Mouse (Mus musculus) liver, embryonic 11.5 days (tissue): Measurements from ENCODE around the gene Ints13. TPM values are rescaled to one million over a fixed set of nuclear protein-coding genes. Genes with fewer than 3 reads are reported as not detected.

ENCODE experiments used
- ATAC-seq: fragments of 200-750 bp; cut with Nextera tagmentation; replicated peaks from 2 replicates; pipeline ENCODE4 v1.8.0; 2017; ENCODE audit warnings: moderate number of reproducible peaks, mild to moderate bottlenecking, moderate TSS enrichment, moderate library complexity; ENCODE audit not compliant: low FRiP score
- DNase-seq: peaks from one replicate; pipeline ENCODE4 v3.0.0-alpha.2; 2017; ENCODE audit warnings: low spot score
- H3K27ac ChIP-seq: fragments of 300-500 bp; sonication (generic); 2 replicates; pipeline ENCODE4 v1.5.1; 2014; ENCODE audit warnings: mild to moderate bottlenecking, low read depth, low read length, control low read depth
- H3K27me3 ChIP-seq: fragments of 300-500 bp; sonication (generic); replicated peaks from 2 replicates; pipeline ENCODE4 v1.6.1; 2014; ENCODE audit warnings: low read length, mixed read lengths; ENCODE audit not compliant: control insufficient read depth, insufficient read depth
- H3K36me3 ChIP-seq: fragments of 300-500 bp; sonication (generic); 2 replicates; pipeline ENCODE4 v1.6.1; 2014; ENCODE audit warnings: mild to moderate bottlenecking, low read length, moderate library complexity, mixed read lengths; ENCODE audit not compliant: control insufficient read depth, insufficient read depth
- H3K4me1 ChIP-seq: fragments of 300-500 bp; sonication (generic); replicated peaks from 2 replicates; pipeline ENCODE4 v1.6.1; 2014; ENCODE audit warnings: low read length, mixed read lengths; ENCODE audit not compliant: control insufficient read depth, insufficient read depth
- H3K4me2 ChIP-seq: fragments of 300-500 bp; sonication (generic); 2 replicates; pipeline ENCODE4 v1.6.1; 2014; ENCODE audit warnings: mild to moderate bottlenecking, control low read depth, moderate library complexity
- H3K4me3 ChIP-seq: fragments of 300-500 bp; sonication (generic); 2 replicates; pipeline ENCODE4 v1.5.1; 2014; ENCODE audit warnings: low read depth, low read length, control low read depth
- H3K9ac ChIP-seq: fragments of 300-500 bp; sonication (generic); 2 replicates; pipeline ENCODE4 v1.6.1; 2014; ENCODE audit warnings: low read depth, low read length, control low read depth
- H3K9me3 ChIP-seq: fragments of 300-500 bp; sonication (generic); 2 replicates; pipeline ENCODE4 v1.6.1; 2016; ENCODE audit warnings: low read length, inconsistent platforms, mixed read lengths; ENCODE audit not compliant: control insufficient read depth
- WGBS: fragments of 180-500 bp; shearing (Covaris S2); extraction: QIAGEN DNeasy Blood & Tissue Kit; methylation state at CpG from one replicate; pipeline ENCODE4 v1.1.7; 2014; 5-methylcytosine and 5-hydroxymethylcytosine counted together
- polyA plus RNA-seq: library from polyadenylated mRNA; unstranded; fragments of >200 nt; fragmentation: Nextera tagmentation; extraction: Ambion mirVana; gene quantifications from 2 replicates; pipeline ENCODE4 v1.2.1, GENCODE M21; 2014

Ints13 gene
- polyA plus RNA-seq, 1 experiment from 2014 or later = 69.9 TPM

DNA sequence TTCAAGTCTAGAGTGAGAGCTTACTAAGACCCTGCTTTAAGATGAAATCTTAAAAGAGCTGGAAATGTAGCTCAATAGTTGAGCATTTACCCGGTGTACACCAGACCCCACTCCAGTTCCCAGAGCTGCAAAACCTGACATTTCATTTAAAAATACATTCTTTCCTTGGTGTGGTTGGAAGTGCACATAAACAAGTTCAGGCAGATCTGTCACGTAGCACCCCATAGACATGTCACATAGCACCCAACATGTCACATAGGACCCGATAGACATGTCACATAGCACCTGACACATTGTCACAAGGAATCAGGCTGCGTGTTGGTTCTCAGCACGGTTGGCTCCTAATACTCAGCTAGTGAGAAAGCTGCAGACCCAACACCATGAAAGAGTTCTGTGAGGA lies 42.1 kb downstream of the Ints13 start:
- DNase-seq (no peak), ATAC-seq (no peak)
- H3K36me3 ChIP-seq = no peaks in the 10 kb centered on the region
- H3K9me3 ChIP-seq = no peaks in the 10 kb centered on the region; the same call in 1 of the 2 replicates
- H3K4me1 ChIP-seq = no peaks in the 10 kb centered on the region; the same call in 1 of the 2 replicates
- WGBS = 88% methylated on average over 5 of the region's 5 CpGs
- no peak overlapping the region for H3K9ac ChIP-seq
- no peak overlapping the region for H3K4me3 ChIP-seq
- no peak overlapping the region for H3K4me2 ChIP-seq
- no peak overlapping the region for H3K27ac ChIP-seq
- no peaks in the 10 kb centered on the region for H3K27me3 ChIP-seq

DNA sequence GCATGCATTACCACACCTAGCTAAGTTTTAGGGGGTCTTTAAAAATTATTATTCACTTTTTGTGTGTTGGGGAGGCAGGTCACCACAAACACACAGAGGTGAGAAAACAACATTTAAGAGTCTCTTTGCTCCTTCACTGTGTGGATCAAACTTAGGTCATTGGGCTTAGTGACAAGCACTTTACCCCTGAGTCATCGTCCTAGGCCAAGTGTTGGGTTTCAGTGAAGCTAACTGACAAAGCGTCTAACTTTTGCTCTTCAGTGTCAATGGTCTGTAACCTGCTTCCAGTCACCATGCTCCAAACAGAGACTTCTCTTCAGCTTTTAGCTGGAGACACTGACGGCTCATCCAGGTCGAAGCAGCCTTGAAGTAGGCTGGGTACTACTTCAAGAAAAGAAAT lies 44.5 kb downstream of the Ints13 start:
- WGBS = 81% methylated on average over 4 of the region's 4 CpGs
- no peak for ATAC-seq
- DNase-seq = no peak

DNA sequence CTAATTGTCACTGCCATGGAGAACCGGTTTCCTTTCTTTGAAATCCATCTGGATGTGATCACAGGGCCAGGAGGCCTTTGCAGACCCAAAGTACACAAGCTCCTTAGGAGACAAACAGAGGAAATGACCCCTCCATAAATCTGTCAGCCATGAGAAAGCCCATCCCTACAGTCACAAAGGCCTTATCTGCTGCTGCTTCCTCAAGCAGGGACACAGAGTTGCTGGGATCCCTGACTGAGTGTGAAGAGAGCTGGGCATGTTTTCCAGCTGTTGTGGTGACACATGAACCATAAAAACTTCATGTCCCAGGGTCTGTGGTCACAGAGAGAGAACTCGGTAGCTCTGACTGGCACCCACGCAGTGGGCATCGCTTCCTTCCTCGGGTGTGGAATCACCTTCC lies 46.9 kb downstream of the Ints13 start:
- WGBS = 37% methylated on average over 5 of the region's 5 CpGs
- Histone ChIP-seq H3K27me3 (no peaks in the 10 kb centered on the region), H3K27ac (no peak overlapping the region), H3K4me2 (no peak overlapping the region), H3K4me1 (0 out of 2 replicates have a peak, but pooled peaks cover 6% of the 10 kb centered on the region), H3K9me3 (no peaks in the 10 kb centered on the region), H3K4me3 (no peak overlapping the region), H3K9ac (no peak overlapping the region), H3K36me3 (no peaks in the 10 kb centered on the region)
- ATAC-seq (peak; percentile 53), DNase-seq (no peak)

More for the DNA sequence above, 44.5 kb downstream of the Ints13 start:
- no peak overlapping the region for H3K27ac ChIP-seq
- no peaks in the 10 kb centered on the region for H3K36me3 ChIP-seq
- no peaks in the 10 kb centered on the region; the same call in 1 of the 2 replicates for H3K9me3 ChIP-seq
- no peak overlapping the region for H3K4me3 ChIP-seq
- H3K9ac ChIP-seq = no peak overlapping the region
- no peaks in the 10 kb centered on the region for H3K27me3 ChIP-seq
- 0 out of 2 replicates have a peak, but pooled peaks cover 6% of the 10 kb centered on the region for H3K4me1 ChIP-seq
- no peak overlapping the region for H3K4me2 ChIP-seq

DNA sequence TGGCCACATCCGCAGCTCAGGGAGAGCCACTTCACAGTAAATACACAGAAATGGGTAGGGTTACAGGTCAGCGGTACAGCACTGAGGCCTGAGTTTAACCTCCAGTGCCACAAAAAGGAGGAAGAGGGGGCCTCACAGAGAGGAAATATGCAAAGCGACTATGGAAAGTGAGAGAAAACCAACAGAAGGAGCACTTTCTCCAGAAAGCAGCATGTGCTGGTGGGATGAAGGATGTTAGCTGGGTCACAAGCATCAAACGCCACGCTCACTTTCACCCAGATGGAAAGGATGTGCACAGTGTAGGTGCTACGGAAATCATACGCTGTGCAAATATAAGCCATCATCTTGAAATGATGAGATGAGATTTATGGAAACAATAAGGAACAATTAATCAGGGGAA lies 47.3 kb downstream of the Ints13 start:
- H3K27me3 ChIP-seq = no peaks in the 10 kb centered on the region

DNA sequence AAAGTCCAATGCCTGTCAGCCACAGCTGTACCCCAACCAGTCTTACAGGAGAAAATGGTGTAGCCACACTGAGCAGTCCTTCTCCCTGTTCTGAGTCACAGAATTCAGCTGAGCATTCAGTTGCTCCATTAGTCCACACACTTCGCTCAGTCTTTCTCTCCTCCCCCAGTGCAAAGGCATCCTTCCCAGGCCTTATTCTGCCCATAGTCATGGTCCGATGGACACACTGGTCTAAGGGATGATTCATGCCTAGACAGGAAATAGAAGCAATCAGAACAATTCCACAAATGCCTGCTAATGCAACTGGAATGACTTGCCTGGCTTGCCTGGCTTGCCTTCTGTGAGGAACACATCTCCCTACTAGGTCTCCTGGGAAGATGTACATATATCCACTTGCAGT lies 50.1 kb downstream of the Ints13 start:
- no peaks in the 10 kb centered on the region for H3K36me3 ChIP-seq
- H3K4me2 ChIP-seq = no peak overlapping the region
- H3K27me3 ChIP-seq = no peaks in the 10 kb centered on the region
- H3K4me3 ChIP-seq = no peak overlapping the region
- no peaks in the 10 kb centered on the region for H3K9me3 ChIP-seq
- no peak overlapping the region for H3K27ac ChIP-seq
- DNase-seq (no peak), ATAC-seq (no peak)
- H3K9ac ChIP-seq = no peak overlapping the region
- 84% methylated on average over 2 of the region's 2 CpGs for WGBS
- 0 out of 2 replicates have a peak, but pooled peaks cover 6% of the 10 kb centered on the region for H3K4me1 ChIP-seq

More for the DNA sequence above, 47.3 kb downstream of the Ints13 start:
- Histone ChIP-seq H3K4me3 (no peak overlapping the region), H3K9ac (no peak overlapping the region), H3K9me3 (no peaks in the 10 kb centered on the region), H3K4me1 (0 out of 2 replicates have a peak, but pooled peaks cover 6% of the 10 kb centered on the region), H3K36me3 (no peaks in the 10 kb centered on the region), H3K27ac (peak overlapping the region; percentile 49; the same call in 1 of the 2 replicates), H3K4me2 (no peak overlapping the region)
- DNase-seq (no peak), ATAC-seq (no peak; the same call in 1 of the 2 replicates)
- WGBS = 47% methylated on average over 7 of the region's 7 CpGs

DNA sequence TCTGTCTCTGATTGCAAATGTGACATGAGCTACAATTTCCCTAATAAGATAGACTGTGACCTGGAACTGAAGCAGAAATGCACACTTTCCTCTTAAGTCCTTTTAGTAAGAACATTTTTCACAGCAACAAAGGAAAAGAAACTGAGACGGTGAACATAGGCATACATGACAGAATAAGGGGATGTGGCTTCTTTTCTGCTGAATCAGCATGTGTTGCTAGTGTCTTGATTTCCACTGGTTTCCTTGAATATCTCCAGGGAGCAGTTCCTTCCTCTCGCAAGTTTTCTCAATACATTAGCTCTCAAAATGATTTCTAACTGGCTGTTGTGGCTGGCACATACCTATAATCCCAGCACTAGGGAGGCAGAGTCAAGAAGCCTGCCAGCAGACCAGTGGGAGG lies 52.1 kb downstream of the Ints13 start:
- no peak for ATAC-seq
- H3K4me1 ChIP-seq = 0 out of 2 replicates have a peak, but pooled peaks cover 6% of the 10 kb centered on the region

DNA sequence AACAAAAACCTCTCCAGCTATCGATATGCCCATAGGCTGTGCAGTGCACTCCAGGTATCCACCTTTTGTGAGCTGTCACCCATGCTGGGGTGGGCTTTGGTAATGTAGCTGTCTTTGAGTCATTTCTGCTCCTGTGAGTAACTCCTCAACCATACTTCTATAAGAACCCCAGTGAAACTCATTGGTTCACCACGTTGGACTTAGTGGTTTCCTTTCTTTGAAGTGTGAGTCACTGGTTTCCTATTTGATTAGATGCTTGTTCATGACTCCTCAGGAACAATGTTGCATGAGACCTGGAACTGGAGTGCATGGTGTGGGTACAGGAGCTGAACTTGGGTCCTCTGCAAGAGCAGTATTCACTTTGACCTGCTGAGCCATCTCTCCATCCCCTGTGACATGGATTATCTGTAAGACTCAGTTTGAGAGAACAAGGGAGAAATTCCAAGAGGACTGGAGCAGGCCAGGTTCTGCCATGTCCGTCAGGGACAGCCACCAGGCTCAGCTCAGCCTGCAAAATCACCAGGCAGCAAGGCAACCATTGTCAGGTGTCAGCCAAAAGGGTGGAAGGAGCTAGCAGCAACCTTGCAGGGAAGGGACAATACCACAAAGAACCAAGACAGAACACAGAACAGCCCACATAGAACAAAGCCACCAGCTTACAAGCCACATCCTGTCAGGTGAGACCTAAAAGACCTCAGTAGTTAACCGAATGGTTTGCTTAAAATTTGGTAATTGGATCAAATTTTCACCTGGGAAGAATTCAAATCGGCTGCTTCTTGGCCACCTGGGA lies 56.0 kb downstream of the Ints13 start:
- Histone ChIP-seq H3K4me3 (no peak overlapping the region), H3K27ac (no peak overlapping the region), H3K9ac (no peak overlapping the region), H3K27me3 (no peaks in the 10 kb centered on the region), H3K36me3 (no peaks in the 10 kb centered on the region), H3K4me2 (no peak overlapping the region), H3K4me1 (no peaks in the 10 kb centered on the region), H3K9me3 (no peaks in the 10 kb centered on the region)
- 70% methylated on average over 5 of the region's 5 CpGs for WGBS
- DNase-seq (no peak), ATAC-seq (no peak)

More for the DNA sequence above, 52.1 kb downstream of the Ints13 start:
- 72% methylated on average over 2 of the region's 2 CpGs for WGBS
- H3K9me3 ChIP-seq = no peaks in the 10 kb centered on the region
- H3K4me2 ChIP-seq = no peak overlapping the region
- H3K27me3 ChIP-seq = no peaks in the 10 kb centered on the region
- no peak overlapping the region for H3K4me3 ChIP-seq
- no peak overlapping the region for H3K27ac ChIP-seq
- no peak overlapping the region for H3K9ac ChIP-seq
- H3K36me3 ChIP-seq = no peaks in the 10 kb centered on the region
- DNase-seq = no peak

DNA sequence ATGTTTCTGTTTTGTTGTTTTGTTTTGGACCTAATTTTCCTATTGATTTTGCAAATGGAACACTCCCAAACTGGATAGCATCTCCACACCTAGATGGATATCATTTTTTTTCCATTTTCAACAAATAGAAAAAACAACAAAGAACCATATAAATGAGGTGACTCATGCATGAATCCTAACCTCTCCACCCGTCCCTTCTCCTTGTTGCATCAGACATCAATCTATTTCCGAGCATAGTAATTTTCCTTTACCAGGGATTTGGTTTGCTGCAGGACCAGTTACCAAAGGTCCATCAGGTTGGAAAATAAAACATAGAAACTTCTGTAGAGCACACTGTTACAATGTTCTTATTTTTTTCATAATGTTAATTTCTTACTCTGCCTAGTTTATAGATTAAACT lies 58.6 kb downstream of the Ints13 start:
- 0 out of 2 replicates have a peak, but pooled peaks cover 3% of the 10 kb centered on the region for H3K4me1 ChIP-seq
- 76% methylated on average over 2 of the region's 2 CpGs for WGBS
- H3K4me3 ChIP-seq = no peak overlapping the region
- DNase-seq (no peak), ATAC-seq (no peak)
- H3K9ac ChIP-seq = no peak overlapping the region
- no peak overlapping the region for H3K4me2 ChIP-seq
- H3K9me3 ChIP-seq = no peaks in the 10 kb centered on the region
- no peaks in the 10 kb centered on the region for H3K36me3 ChIP-seq
- H3K27me3 ChIP-seq = no peaks in the 10 kb centered on the region
- no peak overlapping the region for H3K27ac ChIP-seq

DNA sequence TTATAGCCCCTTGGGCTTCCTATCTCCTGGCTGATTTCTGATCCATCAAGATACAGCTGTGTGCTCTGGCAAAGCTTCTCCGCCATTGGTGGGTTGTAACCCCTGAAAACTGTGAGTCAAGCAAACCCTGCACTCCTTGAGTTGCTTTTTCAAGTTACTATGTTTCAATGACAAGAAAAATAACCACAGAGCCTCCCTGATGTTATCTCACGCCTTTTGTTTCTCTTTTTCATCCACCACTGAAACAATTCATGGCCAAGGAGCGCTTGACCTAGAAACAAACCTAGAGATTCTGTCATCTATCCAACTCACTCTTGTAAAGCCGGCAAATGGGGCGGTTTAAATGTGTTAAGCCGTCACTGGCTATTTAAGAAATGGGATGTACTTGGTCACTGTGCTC lies 61.7 kb downstream of the Ints13 start:
- no peak overlapping the region for H3K27ac ChIP-seq
- H3K27me3 ChIP-seq = no peaks in the 10 kb centered on the region
- no peak overlapping the region for H3K4me3 ChIP-seq
- H3K4me2 ChIP-seq = no peak overlapping the region
- no peak overlapping the region for H3K9ac ChIP-seq
- H3K36me3 ChIP-seq = no peaks in the 10 kb centered on the region
- H3K4me1 ChIP-seq = 0 out of 2 replicates have a peak, but pooled peaks cover 4% of the 10 kb centered on the region
- no peak for ATAC-seq
- DNase-seq = no peak
- 66% methylated on average over 6 of the region's 6 CpGs for WGBS
- no peaks in the 10 kb centered on the region for H3K9me3 ChIP-seq
